8 mouse cellular contexts compared by ENCODE assay signal in the genomic region with DNA sequence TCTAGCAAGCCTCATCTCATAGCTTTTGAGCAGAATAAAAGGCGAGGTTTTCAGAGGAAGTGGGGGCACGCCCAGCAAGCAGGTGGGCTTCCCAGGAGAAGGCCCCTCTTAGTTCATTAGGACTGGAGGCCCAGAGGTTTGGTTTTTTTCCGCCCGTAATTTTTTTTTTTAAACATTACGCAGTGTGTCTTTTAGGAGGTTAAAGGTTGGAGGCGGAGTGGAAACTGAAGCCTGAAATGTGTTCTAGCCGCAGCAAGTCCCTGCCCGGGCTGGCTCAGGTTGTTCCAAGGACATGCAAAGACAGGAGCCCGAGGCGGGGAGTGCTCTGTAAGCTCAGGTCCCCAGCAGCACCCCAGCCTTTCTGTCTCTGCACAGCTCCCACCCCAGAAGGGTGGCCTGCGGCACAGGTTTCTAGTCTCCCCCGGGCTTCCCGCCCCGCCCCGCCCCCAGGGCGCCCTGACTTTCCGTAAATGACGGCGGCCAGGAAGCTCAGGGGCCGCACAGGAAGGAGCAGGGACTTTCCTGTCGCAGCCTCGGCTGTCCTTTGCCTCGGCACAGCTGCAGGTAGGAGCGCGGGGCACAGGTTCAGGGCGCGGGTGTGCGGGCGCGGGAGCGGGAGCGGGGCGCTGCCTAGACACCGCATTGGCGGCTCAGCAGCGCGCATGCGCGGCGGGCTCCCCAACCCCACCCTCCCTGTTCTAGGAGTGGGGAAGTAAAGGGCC. TPM values are rescaled to one million over a fixed set of nuclear protein-coding genes. Genes with fewer than 3 reads are reported as not detected.
DNase-seq lines count a peak whose midpoint lies in the region; ATAC-seq and TF ChIP-seq lines count a peak whose summit lies in the region.

A gene (plus strand): TSS at position 277 of the 722 bp plus-strand sequence.

- 3% methylated on average over 39 of the region's 40 CpGs for WGBS in intestine, postnatal 0 days
- WGBS in liver, embryonic 16.5 days (ENCODE audit: insufficient replicate concordance) = 2% methylated on average over 34 of the region's 40 CpGs
- WGBS in neural tube, embryonic 14.5 days = 2% methylated on average over 40 of the region's 40 CpGs

- no peaks in the 10 kb centered on the region for H3K79me3 ChIP-seq in C2C12 (ENCODE audit: low read depth)

- H3ac ChIP-seq in C2C12 (ENCODE audit: control insufficient read depth, insufficient read length, low read depth) = peak within 1 kb of the TSS; percentile 95

- H3K36me3 ChIP-seq in C2C12 (ENCODE audit: control insufficient read depth, insufficient read depth) = no peaks in the 10 kb centered on the region
- H3K36me3 ChIP-seq in intestine, postnatal 0 days (ENCODE audit: control insufficient read depth, insufficient read depth) = 0 out of 2 replicates have a peak, but pooled peaks cover 5% of the 10 kb centered on the region
- H3K36me3 ChIP-seq in liver, embryonic 16.5 days (ENCODE audit: control insufficient read depth, insufficient read depth) = no peaks in the 10 kb centered on the region
- no peaks in the 10 kb centered on the region for H3K36me3 ChIP-seq in neural tube, embryonic 14.5 days (ENCODE audit: control insufficient read depth, insufficient read depth, low read length)

- no peaks in the 10 kb centered on the region for H3K79me2 ChIP-seq in C2C12 (ENCODE audit: control insufficient read depth, insufficient read depth)

- no peaks in the 10 kb centered on the region for H3K27me3 ChIP-seq in C2C12 (ENCODE audit: control insufficient read depth, insufficient read depth, insufficient read length)
- H3K27me3 ChIP-seq in intestine, postnatal 0 days (replicated peaks; ENCODE audit: control insufficient read depth, insufficient read depth, low read length) = peaks cover 3% of the 10 kb centered on the region; the same call in 1 of the 2 replicates
- H3K27me3 ChIP-seq in liver, embryonic 16.5 days (ENCODE audit: control insufficient read depth, insufficient read depth, low read depth, low read length) = peaks cover 5% of the 10 kb centered on the region
- H3K27me3 ChIP-seq in neural tube, embryonic 14.5 days (ENCODE audit: control insufficient read depth, insufficient read depth, low read length) = peaks cover 33% of the 10 kb centered on the region

- no peak for TF ChIP-seq CTCF in C2C12 (IDR thresholded peaks at IDR 0.05; ENCODE audit: control insufficient read depth, insufficient read depth, insufficient read length)
- TF ChIP-seq CTCF in intestine, postnatal 0 days (IDR thresholded peaks at IDR 0.05; ENCODE audit: low read depth) = no peak

- DNase-seq in Muller cell, postnatal 12 days (ENCODE audit: inconsistent ontology term) = peak; percentile 75
- peak; percentile 73 for DNase-seq in cerebellum, adult 9-10 months
- peak; percentile 98 for DNase-seq in heart, adult 11 months
- DNase-seq in urinary bladder, postnatal 25 days (ENCODE audit: low spot score) = peak; percentile 52

- peaks cover under 1% of the 10 kb centered on the region; the same call in 1 of the 2 replicates for H3K4me1 ChIP-seq in intestine, postnatal 0 days (replicated peaks; ENCODE audit: control insufficient read depth, insufficient read depth, low read length)
- peaks cover 22% of the 10 kb centered on the region for H3K4me1 ChIP-seq in liver, embryonic 16.5 days (ENCODE audit: control insufficient read depth, low read depth, low read length)
- H3K4me1 ChIP-seq in neural tube, embryonic 14.5 days (ENCODE audit: control insufficient read depth, insufficient read depth, low read length) = peaks cover 6% of the 10 kb centered on the region; the same call in 1 of the 2 replicates

- peak within 1 kb of the TSS; percentile 90 for H3K4me2 ChIP-seq in intestine, postnatal 0 days (replicated peaks; ENCODE audit: low read depth)
- H3K4me2 ChIP-seq in liver, embryonic 16.5 days (ENCODE audit: low read depth, low read length) = peak within 1 kb of the TSS; percentile 86
- H3K4me2 ChIP-seq in neural tube, embryonic 14.5 days (ENCODE audit: low read depth, low read length) = peak within 1 kb of the TSS; percentile 78

- peak within 1 kb of the TSS; percentile 37 for H3K4me3 ChIP-seq in C2C12 (ENCODE audit: insufficient read depth, poor library complexity, severe bottlenecking)
- peak within 1 kb of the TSS; percentile 65 for H3K4me3 ChIP-seq in intestine, postnatal 0 days (ENCODE audit: low read depth, low read length)
- peak within 1 kb of the TSS; percentile 79 for H3K4me3 ChIP-seq in liver, embryonic 16.5 days (ENCODE audit: low read depth, low read length)
- peak within 1 kb of the TSS; percentile 63 for H3K4me3 ChIP-seq in neural tube, embryonic 14.5 days (ENCODE audit: low read depth, low read length)

- H3K27ac ChIP-seq in intestine, postnatal 0 days (ENCODE audit: low read depth, low read length) = peak within 1 kb of the TSS; percentile 82
- peak within 1 kb of the TSS; percentile 81 for H3K27ac ChIP-seq in liver, embryonic 16.5 days (ENCODE audit: low read length)
- H3K27ac ChIP-seq in neural tube, embryonic 14.5 days (ENCODE audit: low read depth, low read length) = peak within 1 kb of the TSS; percentile 62

- no peaks in the 10 kb centered on the region for H3K9me3 ChIP-seq in intestine, postnatal 0 days (ENCODE audit: control insufficient read depth)
- H3K9me3 ChIP-seq in liver, embryonic 16.5 days (replicated peaks; ENCODE audit: control insufficient read depth, low read length) = no peaks in the 10 kb centered on the region
- H3K9me3 ChIP-seq in neural tube, embryonic 14.5 days (ENCODE audit: control insufficient read depth, low read length) = no peaks in the 10 kb centered on the region

- ATAC-seq in intestine, postnatal 0 days = peak; percentile 69
- ATAC-seq in liver, embryonic 16.5 days (ENCODE audit: low read depth) = peak; percentile 71
- ATAC-seq in neural tube, embryonic 14.5 days (ENCODE audit: low read depth) = peak; percentile 57

- H3K9ac ChIP-seq in intestine, postnatal 0 days (ENCODE audit: low read depth, low read length) = peak within 1 kb of the TSS; percentile 58
- peak within 1 kb of the TSS; percentile 79 for H3K9ac ChIP-seq in liver, embryonic 16.5 days (ENCODE audit: low read depth, low read length)
- H3K9ac ChIP-seq in neural tube, embryonic 14.5 days (replicated peaks; ENCODE audit: low read depth, low read length) = peak within 1 kb of the TSS; percentile 73

TF ChIP-seq in C2C12, 6 proteins besides CTCF, POLR2A, EP300 and RAD21:
- TF ChIP-seq MYOG (IDR thresholded peaks at IDR 0.05; ENCODE audit: control insufficient read depth, extremely low read depth, insufficient read length) (no peak), FOSL1 (IDR thresholded peaks at IDR 0.05; ENCODE audit: insufficient read depth, low read length, poor library complexity, severe bottlenecking) (no peak), USF1 (IDR thresholded peaks at IDR 0.05; ENCODE audit: low read depth) (no peak), CEBPB (IDR thresholded peaks at IDR 0.05; ENCODE audit: low read depth) (no peak), MAX (IDR thresholded peaks at IDR 0.05) (no peak), MYOD1 (IDR thresholded peaks at IDR 0.05; ENCODE audit: control insufficient read depth, insufficient read length, low read depth) (no peak)

RNA-seq across cellular contexts. Expression of the gene that starts here (rescaled TPM):
- polyA plus RNA-seq in C2C12 (2012; fragmentation: generic; extraction: Trizol) = 1.2 TPM
- 5.7 and 6.8 TPM in 2 replicates for polyA plus RNA-seq in intestine, postnatal 0 days (2015; fragmentation: Nextera tagmentation; extraction: Ambion mirVana)
- 5.7 and 6.3 TPM in 2 replicates for polyA plus RNA-seq in liver, embryonic 16.5 days (2015; fragmentation: Nextera tagmentation; extraction: Ambion mirVana)
- polyA plus RNA-seq in neural tube, embryonic 14.5 days (2014; fragmentation: Nextera tagmentation; extraction: Ambion mirVana) = 2.8 and 4.1 TPM in 2 replicates

Comparison
In these comparisons a context has a peak if more than half of its experiments do, and no peak if none do; other contexts are left out.
1. Peak in every context shown above with its lines: DNase-seq, ATAC-seq, H3K4me3 ChIP-seq and H3K27ac ChIP-seq.